8 mouse cellular contexts compared by ENCODE assay signal in genomic region chr5:24029331-24029771, GRCm38 (mm10). TPM values are rescaled to one million over a fixed set of nuclear protein-coding genes. Genes with fewer than 3 reads are reported as not detected.
DNase-seq lines count a peak whose midpoint lies in the region; ATAC-seq and TF ChIP-seq lines count a peak whose summit lies in the region.

No protein-coding gene starts in this region.

- no peaks in the 10 kb centered on the region for H3K9me3 ChIP-seq in embryonic facial prominence, embryonic 10.5 days
- H3K9me3 ChIP-seq in heart, embryonic 16.5 days (replicated peaks; ENCODE audit: control insufficient read depth, low read length): no peaks in the 10 kb centered on the region
- no peaks in the 10 kb centered on the region for H3K9me3 ChIP-seq in lung, embryonic 14.5 days (ENCODE audit: low read depth, low read length)

- 6% methylated on average over 11 of the region's 11 CpGs for WGBS in embryonic facial prominence, embryonic 10.5 days
- WGBS in heart, embryonic 16.5 days: under 1% methylated on average over 11 of the region's 11 CpGs
- WGBS in lung, embryonic 14.5 days: 2% methylated on average over 11 of the region's 11 CpGs

- H3K4me2 ChIP-seq in heart, embryonic 16.5 days (ENCODE audit: low read depth, low read length): peak overlapping the region; percentile 83
- peak overlapping the region; percentile 90 for H3K4me2 ChIP-seq in lung, embryonic 14.5 days

- ATAC-seq in heart, embryonic 16.5 days (replicated peaks; ENCODE audit: extremely low read depth, insufficient read depth, low FRiP score): peak; percentile 47
- ATAC-seq in lung, embryonic 14.5 days (ENCODE audit: insufficient read depth): peak; percentile 16; the same call in 1 of the 2 replicates
- ATAC-seq in neutrophil, adult 5-6 weeks (ENCODE audit: extremely low read depth, insufficient number of reproducible peaks, low FRiP score, poor library complexity, severe bottlenecking): peak; percentile 62

- H3K27me3 ChIP-seq in embryonic facial prominence, embryonic 10.5 days (replicated peaks; ENCODE audit: low read depth, poor library complexity, severe bottlenecking): no peaks in the 10 kb centered on the region
- no peaks in the 10 kb centered on the region for H3K27me3 ChIP-seq in heart, embryonic 16.5 days (ENCODE audit: control insufficient read depth, insufficient read depth, low read length)
- no peaks in the 10 kb centered on the region for H3K27me3 ChIP-seq in lung, embryonic 14.5 days (ENCODE audit: insufficient read depth, low read length)

- H3K27ac ChIP-seq in embryonic facial prominence, embryonic 10.5 days (replicated peaks): peak overlapping the region; percentile 91
- peak overlapping the region; percentile 88 for H3K27ac ChIP-seq in heart, embryonic 16.5 days (ENCODE audit: low read length)
- H3K27ac ChIP-seq in lung, embryonic 14.5 days (ENCODE audit: low read depth): peak overlapping the region; percentile 73; the same call in 1 of the 2 replicates

- H3K9ac ChIP-seq in heart, embryonic 16.5 days (ENCODE audit: low read length): peak overlapping the region; percentile 95
- peak overlapping the region; percentile 83 for H3K9ac ChIP-seq in lung, embryonic 14.5 days

- H3K36me3 ChIP-seq in embryonic facial prominence, embryonic 10.5 days (replicated peaks): peaks cover 3% of the 10 kb centered on the region; the same call in 1 of the 2 replicates
- H3K36me3 ChIP-seq in heart, embryonic 16.5 days (ENCODE audit: control insufficient read depth, insufficient read depth): peaks cover 4% of the 10 kb centered on the region; the same call in 1 of the 2 replicates
- H3K36me3 ChIP-seq in lung, embryonic 14.5 days (ENCODE audit: insufficient read depth): no peaks in the 10 kb centered on the region

- peak; percentile 71 for TF ChIP-seq CTCF in lung, embryonic 14.5 days (IDR thresholded peaks at IDR 0.05; ENCODE audit: low read depth)

- H3K4me3 ChIP-seq in embryonic facial prominence, embryonic 10.5 days: peak overlapping the region; percentile 92
- peak overlapping the region; percentile 95 for H3K4me3 ChIP-seq in heart, embryonic 16.5 days (ENCODE audit: low read length)
- peak overlapping the region; percentile 86 for H3K4me3 ChIP-seq in lung, embryonic 14.5 days (ENCODE audit: low read depth, low read length)

- DNase-seq in CD8-positive naive resting alpha-beta T cell, adult 2 months (ENCODE audit: low read depth in 2 of 2, low spot score in 2 of 2): peak; percentile 44 to 50
- DNase-seq in adrenal gland, postnatal 14 days: peak; percentile 73
- DNase-seq in embryonic facial prominence, embryonic 10.5 days (ENCODE audit: low spot score): peak; percentile 77
- DNase-seq in kidney, postnatal 25 days: peak; percentile 65 to 78
- DNase-seq in lung, embryonic 14.5 days: peak; percentile 80
- DNase-seq in thymus, postnatal 10 days (ENCODE audit: low spot score in 2 of 2): peak; percentile 53 to 61

- peaks cover 5% of the 10 kb centered on the region for H3K4me1 ChIP-seq in embryonic facial prominence, embryonic 10.5 days
- peaks cover 19% of the 10 kb centered on the region for H3K4me1 ChIP-seq in heart, embryonic 16.5 days (ENCODE audit: control insufficient read depth, insufficient read depth, low read length)
- H3K4me1 ChIP-seq in lung, embryonic 14.5 days (ENCODE audit: insufficient read depth): peaks cover 2% of the 10 kb centered on the region; the same call in 1 of the 2 replicates

RNA-seq across cellular contexts. Expression of gene Fam126a, which starts 1.1 kb away (rescaled TPM):
- total RNA-seq in adrenal gland, postnatal 14 days (2021): 67.7 and 74.0 TPM in 2 replicates
- 25.9 and 26.9 TPM in 2 replicates for polyA plus RNA-seq in embryonic facial prominence, embryonic 10.5 days (2016; fragmentation: Nextera tagmentation; extraction: Ambion mirVana)
- 34.1 and 35.0 TPM in 2 replicates for polyA plus RNA-seq in heart, embryonic 16.5 days (2015; fragmentation: Nextera tagmentation; extraction: Ambion mirVana)
- 23.7 and 24.0 TPM in 2 replicates for polyA plus RNA-seq in lung, embryonic 14.5 days (2014; fragmentation: Nextera tagmentation; extraction: Ambion mirVana)
- total RNA-seq in neutrophil, adult 5-6 weeks (2017): 32.3 and 35.8 TPM in 2 replicates

Comparison
In these comparisons a context has a peak if more than half of its experiments do, and no peak if none do; other contexts are left out.
1. Peak in every context shown above with its lines: DNase-seq, ATAC-seq, H3K4me3 ChIP-seq and H3K27ac ChIP-seq.